Mouse (Mus musculus) liver, postnatal 0 days (tissue): ENCODE measurements around the gene Meis2. TPM values are rescaled to one million over a fixed set of nuclear protein-coding genes. Genes with fewer than 3 reads are reported as not detected.

ENCODE experiments used
- ATAC-seq: fragments of 200-750 bp; cut with Nextera tagmentation; 2 replicates; pipeline ENCODE4 v1.8.0; 2017; ENCODE audit warnings: mild to moderate bottlenecking, moderate library complexity
- DNase-seq: peaks from one replicate; pipeline ENCODE4 v3.0.0-alpha.2; 2016
- H3K27ac ChIP-seq: fragments of 300-500 bp; sonication (generic); 2 replicates; pipeline ENCODE4 v1.5.1; 2014; ENCODE audit warnings: antibody characterized with exemption, moderate library complexity, mild to moderate bottlenecking, low read depth
- H3K27me3 ChIP-seq: fragments of 300-500 bp; sonication (generic); 2 replicates; pipeline ENCODE4 v1.6.1; 2014; ENCODE audit warnings: low read length, control low read depth, mixed read lengths; ENCODE audit not compliant: insufficient read depth
- H3K36me3 ChIP-seq: fragments of 300-500 bp; sonication (generic); replicated peaks from 2 replicates; pipeline ENCODE4 v1.6.1; 2014; ENCODE audit warnings: mild to moderate bottlenecking, control low read depth, low read length, moderate library complexity, mixed read lengths; ENCODE audit not compliant: insufficient read depth
- H3K4me1 ChIP-seq: fragments of 300-500 bp; sonication (generic); 2 replicates; pipeline ENCODE4 v1.6.1; 2014; ENCODE audit warnings: antibody characterized with exemption, mild to moderate bottlenecking, control low read depth; ENCODE audit not compliant: insufficient read depth
- H3K4me2 ChIP-seq: fragments of 300-500 bp; sonication (generic); 2 replicates; pipeline ENCODE4 v1.6.1; 2014; ENCODE audit warnings: low read depth, mild to moderate bottlenecking, low read length, moderate library complexity, mixed read lengths
- H3K4me3 ChIP-seq: fragments of 300-500 bp; sonication (generic); 2 replicates; pipeline ENCODE4 v1.5.1; 2014; ENCODE audit warnings: low read depth, low read length
- H3K9ac ChIP-seq: fragments of 300-500 bp; sonication (generic); replicated peaks from 2 replicates; pipeline ENCODE4 v1.6.1; 2014; ENCODE audit warnings: mild to moderate bottlenecking, moderate library complexity
- H3K9me3 ChIP-seq: fragments of 300-500 bp; sonication (generic); 2 replicates; pipeline ENCODE4 v1.6.1; 2016; ENCODE audit warnings: mild to moderate bottlenecking, control low read depth, low read length, mixed read lengths
- CTCF ChIP-seq: sonication (generic); IDR thresholded peaks from 2 replicates; pipeline ENCODE4 v1.5.1; 2016; ENCODE audit warnings: antibody characterized with exemption, low read depth
- EP300 ChIP-seq: IDR thresholded peaks from 2 replicates; pipeline ENCODE4 v1.6.1; 2016; ENCODE audit warnings: antibody characterized with exemption, low read depth, mild to moderate bottlenecking
- WGBS: fragments of 180-500 bp; shearing (Covaris S2); extraction: QIAGEN DNeasy Blood & Tissue Kit; methylation state at CpG from one replicate; pipeline ENCODE4 v1.1.7; 2014; ENCODE audit not compliant: insufficient replicate concordance; 5-methylcytosine and 5-hydroxymethylcytosine counted together
- polyA plus RNA-seq: library from polyadenylated mRNA; unstranded; fragments of >200 nt; fragmentation: Nextera tagmentation; extraction: Ambion mirVana; gene quantifications from 2 replicates; pipeline ENCODE4 v1.2.1, GENCODE M21; 2015

Meis2 gene
- polyA plus RNA-seq, 1 experiment from 2014 or later: 2.0 TPM

GRCm38 (mm10) chr2:116065057-116065456 is 582 bp downstream of the Meis2 start:
- Histone ChIP-seq H3K36me3 (no peaks in the 10 kb centered on the region), H3K27ac (peak overlapping the region; percentile 87), H3K9ac (peak overlapping the region; percentile 53), H3K4me2 (peak overlapping the region; percentile 76), H3K27me3 (peaks cover 70% of the 10 kb centered on the region), H3K4me1 (peaks cover 6% of the 10 kb centered on the region; the same call in 1 of the 2 replicates), H3K9me3 (no peaks in the 10 kb centered on the region), H3K4me3 (peak overlapping the region; percentile 64)
- WGBS: under 1% methylated on average over 10 of the region's 10 CpGs
- peak; percentile 37 for DNase-seq
- no peak for ATAC-seq
- TF ChIP-seq EP300: no peak
- TF ChIP-seq CTCF: no peak

- TF ChIP-seq EP300: no peak
- no peak for TF ChIP-seq CTCF
- DNase-seq (peak; percentile 19), ATAC-seq (no peak)
- Histone ChIP-seq H3K9ac (no peak overlapping the region), H3K9me3 (no peaks in the 10 kb centered on the region), H3K4me3 (peak overlapping the region; percentile 64), H3K36me3 (no peaks in the 10 kb centered on the region), H3K27me3 (peaks cover 71% of the 10 kb centered on the region), H3K4me1 (peaks cover 6% of the 10 kb centered on the region; the same call in 1 of the 2 replicates), H3K4me2 (peak overlapping the region; percentile 76), H3K27ac (no peak overlapping the region)
- 1% methylated on average over 20 of the region's 20 CpGs for WGBS
Observed at GRCm38 (mm10) chr2:116064521-116064920, 1.1 kb downstream of the Meis2 start.

- H3K27ac ChIP-seq: peak overlapping the region; percentile 67
- peak overlapping the region; percentile 76 for H3K4me2 ChIP-seq
- peak; percentile 26 for DNase-seq
- WGBS: under 1% methylated on average over 37 of the region's 37 CpGs
- peaks cover 6% of the 10 kb centered on the region; the same call in 1 of the 2 replicates for H3K4me1 ChIP-seq
- H3K9me3 ChIP-seq: no peaks in the 10 kb centered on the region
- TF ChIP-seq EP300 (no peak), CTCF (no peak)
- H3K27me3 ChIP-seq: peaks cover 64% of the 10 kb centered on the region
- no peak for ATAC-seq
- H3K4me3 ChIP-seq: peak overlapping the region; percentile 64
- H3K9ac ChIP-seq: peak overlapping the region; percentile 70
- no peaks in the 10 kb centered on the region for H3K36me3 ChIP-seq
Observed at GRCm38 (mm10) chr2:116063819-116064293, 1.8 kb downstream of the Meis2 start.

GRCm38 (mm10) chr2:116062761-116063441 is 2.7 kb downstream of the Meis2 start:
- Histone ChIP-seq H3K27me3 (peaks cover 55% of the 10 kb centered on the region), H3K9ac (peak overlapping the region; percentile 40; the same call in 1 of the 2 replicates)
- 2% methylated on average over 36 of the region's 36 CpGs for WGBS

GRCm38 (mm10) chr2:116062251-116062651 is 3.4 kb downstream of the Meis2 start:
- peak overlapping the region; percentile 64 for H3K4me3 ChIP-seq
- H3K27ac ChIP-seq: no peak overlapping the region
- DNase-seq (peak; percentile 20), ATAC-seq (no peak)
- TF ChIP-seq EP300: no peak
- no peak for TF ChIP-seq CTCF
- H3K27me3 ChIP-seq: peaks cover 50% of the 10 kb centered on the region
- peak overlapping the region; percentile 40; the same call in 1 of the 2 replicates for H3K9ac ChIP-seq
- H3K4me2 ChIP-seq: peak overlapping the region; percentile 76
- no peaks in the 10 kb centered on the region for H3K9me3 ChIP-seq
- 1% methylated on average over 20 of the region's 20 CpGs for WGBS
- peaks cover 3% of the 10 kb centered on the region; the same call in 1 of the 2 replicates for H3K4me1 ChIP-seq
- H3K36me3 ChIP-seq: no peaks in the 10 kb centered on the region

More at GRCm38 (mm10) chr2:116062761-116063441, 2.7 kb downstream of the Meis2 start:
- no peak for ATAC-seq
- Histone ChIP-seq H3K4me1 (peaks cover 5% of the 10 kb centered on the region; the same call in 1 of the 2 replicates), H3K4me3 (peak overlapping the region; percentile 64), H3K36me3 (no peaks in the 10 kb centered on the region), H3K4me2 (peak overlapping the region; percentile 76), H3K27ac (no peak overlapping the region), H3K9me3 (no peaks in the 10 kb centered on the region)
- TF ChIP-seq CTCF (no peak), EP300 (no peak)
- DNase-seq: peak; percentile 22

- Histone ChIP-seq H3K4me2 (peak overlapping the region; percentile 76), H3K36me3 (no peaks in the 10 kb centered on the region), H3K4me3 (peak overlapping the region; percentile 64), H3K27me3 (peaks cover 48% of the 10 kb centered on the region), H3K27ac (no peak overlapping the region), H3K4me1 (peaks cover 3% of the 10 kb centered on the region; the same call in 1 of the 2 replicates), H3K9ac (no peak overlapping the region), H3K9me3 (no peaks in the 10 kb centered on the region)
- 5% methylated on average over 30 of the region's 30 CpGs for WGBS
- no peak for DNase-seq
- ATAC-seq: no peak
- TF ChIP-seq EP300 (no peak), CTCF (no peak)
Observed at GRCm38 (mm10) chr2:116061401-116062021, 4.1 kb downstream of the Meis2 start.
